Mouse (Mus musculus) cerebellum, adult 2 months (tissue): ENCODE results near the gene Slc25a26.

Experiments
- CTCF ChIP-seq: fragments of 200-500 bp; IDR thresholded peaks from 2 replicates; pipeline ENCODE4 v1.5.1; 2011; ENCODE audit warnings: low read depth, mild to moderate bottlenecking, control low read depth, low read length, moderate library complexity, borderline replicate concordance; ENCODE audit not compliant: insufficient read depth
- POLR2A ChIP-seq: fragments of 200-500 bp; IDR thresholded peaks from 2 replicates; pipeline ENCODE4 v1.6.1; 2011; ENCODE audit warnings: low read length, control low read depth, borderline replicate concordance; ENCODE audit not compliant: insufficient read depth

DNA sequence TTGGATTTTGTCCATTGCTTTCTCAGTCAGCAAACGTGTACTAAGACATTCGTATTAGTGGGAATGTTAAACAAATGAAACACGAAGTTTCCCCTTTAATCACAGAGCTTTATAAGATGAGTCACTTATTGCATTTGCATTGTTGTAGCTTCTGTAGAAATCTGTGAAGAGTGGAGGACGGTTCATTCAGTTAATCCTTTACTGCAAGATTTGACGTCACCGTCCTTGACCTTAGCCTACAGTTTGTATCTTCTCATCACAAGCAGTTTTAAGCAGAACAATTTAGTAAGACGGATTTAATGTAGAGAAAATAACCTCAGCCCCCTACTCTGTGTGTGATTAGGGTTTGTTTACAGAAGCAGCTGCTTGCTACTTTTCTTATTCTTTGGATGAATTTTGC is 41.7 kb downstream of the Slc25a26 start:
- TF ChIP-seq POLR2A (no peak), CTCF (no peak)
